Mouse (Mus musculus) kidney, postnatal 10 days (tissue): Measurements from ENCODE around the gene Ripk3.

Experiments
- DNase-seq: peaks from one replicate; pipeline ENCODE4 v3.0.0; 2021; ENCODE audit warnings: mixed read lengths

Gene Ripk3

GRCm38 (mm10) chr14:55788256-55789050 is at the start of gene Ripk3:
TSS of gene Ripk3 (minus strand) at chr14:55788865.
- peak; percentile 63 for DNase-seq

GRCm38 (mm10) chr14:55838312-55838711 is 49.6 kb upstream of the Ripk3 start:
- no peak for DNase-seq

GRCm38 (mm10) chr14:55834808-55835533 is 46.3 kb upstream of the Ripk3 start:
- DNase-seq: peak; percentile 25

- no peak for DNase-seq
Observed at GRCm38 (mm10) chr14:55833126-55833525, 44.5 kb upstream of the Ripk3 start.

GRCm38 (mm10) chr14:55830331-55830730 is 41.7 kb upstream of the Ripk3 start:
- no peak for DNase-seq

GRCm38 (mm10) chr14:55829854-55830253 is 41.2 kb upstream of the Ripk3 start:
- DNase-seq: no peak

- peak; percentile 72 for DNase-seq
Observed at GRCm38 (mm10) chr14:55828716-55829263, 40.1 kb upstream of the Ripk3 start.

- peak; percentile 44 for DNase-seq
Observed at GRCm38 (mm10) chr14:55826551-55827340, 38.1 kb upstream of the Ripk3 start.

GRCm38 (mm10) chr14:55826142-55826541 is 37.5 kb upstream of the Ripk3 start:
- DNase-seq: peak; percentile 38

- peak; percentile 69 for DNase-seq
Observed at GRCm38 (mm10) chr14:55825216-55826051, 36.8 kb upstream of the Ripk3 start.

- DNase-seq: peak; percentile 85
Observed at GRCm38 (mm10) chr14:55824481-55825215, 36.0 kb upstream of the Ripk3 start.

GRCm38 (mm10) chr14:55824001-55824480 is 35.4 kb upstream of the Ripk3 start:
- peak; percentile 77 for DNase-seq

GRCm38 (mm10) chr14:55822991-55823762 is 34.5 kb upstream of the Ripk3 start, which contains the start of gene Nfatc4:
TSS of gene Nfatc4 (plus strand) at chr14:55823144.
- peak; percentile 95 for DNase-seq

GRCm38 (mm10) chr14:55822435-55822990 is 33.8 kb upstream of the Ripk3 start:
- DNase-seq: peak; percentile 89

- DNase-seq: peak; percentile 3
Observed at GRCm38 (mm10) chr14:55820576-55820975, 31.9 kb upstream of the Ripk3 start.

- DNase-seq: peak; percentile 3
Observed at GRCm38 (mm10) chr14:55819845-55820405, 31.3 kb upstream of the Ripk3 start.

- DNase-seq: peak; percentile 82
Observed at GRCm38 (mm10) chr14:55815310-55815751, 26.7 kb upstream of the Ripk3 start.

GRCm38 (mm10) chr14:55814885-55815284 is 26.2 kb upstream of the Ripk3 start:
- peak; percentile 88 for DNase-seq
